Mouse (Mus musculus) T-helper 2 cell (primary cell): Measurements from ENCODE around the gene Mycl.
"Not testable (repeated sequence)": the region's sequence is repeated elsewhere in the genome, so short reads cannot be mapped to it uniquely, and the experiment has no call there.

Experiments used
- in situ Hi-C: fragments of 300-600 bp; cut with MboI, MseI; formaldehyde crosslinking; loops from one replicate; pipeline ENCODE4 v1.15.1; 2025; ENCODE audit warnings: high pct_unique_total_duplicates

The Mycl gene

DNA sequence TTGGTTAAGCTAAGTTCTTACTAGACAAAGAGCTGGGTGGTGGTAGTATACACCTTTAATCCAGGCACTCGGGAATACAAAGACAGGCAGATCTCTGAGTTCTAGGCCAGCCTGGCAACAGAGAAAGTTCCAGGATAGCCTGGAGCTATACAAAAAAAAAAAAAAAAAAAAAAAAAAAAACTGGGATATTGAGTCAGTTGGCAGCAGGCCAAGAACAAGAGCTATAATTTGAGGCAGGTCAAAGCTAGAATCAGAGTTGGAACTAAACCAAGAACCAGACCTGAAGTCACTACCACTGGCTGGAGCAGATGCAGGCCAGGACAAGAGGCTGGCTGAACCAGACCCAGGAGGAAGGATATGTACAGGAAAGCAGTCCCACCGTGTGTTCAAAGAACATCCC, 14.8 kb upstream of the Mycl start:
- in situ Hi-C loops, result no loop called here

DNA sequence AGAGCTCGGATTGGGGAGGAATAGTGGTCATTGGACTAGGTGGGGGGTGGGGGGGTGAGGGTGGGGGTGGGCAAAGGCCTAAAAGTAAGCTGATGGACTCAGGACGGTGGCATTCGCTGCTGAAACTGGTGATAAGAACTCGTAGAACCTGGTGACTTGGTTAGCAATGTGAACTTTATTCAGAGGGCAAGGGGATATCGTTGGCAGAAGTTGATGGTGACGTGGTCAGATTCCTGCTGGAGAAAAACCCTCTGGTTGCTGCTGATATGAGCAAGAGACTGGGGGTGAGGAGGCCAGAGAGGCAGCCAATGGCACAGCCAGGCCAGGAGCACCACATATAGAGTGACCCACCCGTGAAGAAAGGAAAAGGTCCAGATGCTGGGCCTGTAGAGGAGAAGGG, 14.2 kb upstream of the Mycl start:
- in situ Hi-C loops, result no loop called here

DNA sequence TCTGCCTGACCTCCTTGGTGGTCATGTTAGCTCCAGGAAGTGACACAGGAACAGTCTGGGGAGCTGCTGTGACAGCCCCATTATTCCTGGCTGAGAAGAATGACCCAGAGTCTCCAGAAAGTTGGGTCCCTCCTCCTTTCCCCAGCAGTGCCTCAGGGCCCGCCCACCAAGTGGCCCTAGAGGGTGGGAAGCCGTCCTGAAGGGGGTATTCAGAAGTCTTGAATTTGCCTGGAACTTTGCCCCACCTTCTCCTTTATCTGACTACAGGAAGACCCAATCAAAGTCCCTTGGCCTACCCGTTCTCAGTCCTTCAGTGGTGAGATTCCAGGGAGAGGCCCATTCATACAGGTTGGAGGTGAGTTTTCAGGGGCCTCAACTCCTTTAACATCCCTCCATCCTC, 13.5 kb upstream of the Mycl start:
- in situ Hi-C loops, result no loop called here

DNA sequence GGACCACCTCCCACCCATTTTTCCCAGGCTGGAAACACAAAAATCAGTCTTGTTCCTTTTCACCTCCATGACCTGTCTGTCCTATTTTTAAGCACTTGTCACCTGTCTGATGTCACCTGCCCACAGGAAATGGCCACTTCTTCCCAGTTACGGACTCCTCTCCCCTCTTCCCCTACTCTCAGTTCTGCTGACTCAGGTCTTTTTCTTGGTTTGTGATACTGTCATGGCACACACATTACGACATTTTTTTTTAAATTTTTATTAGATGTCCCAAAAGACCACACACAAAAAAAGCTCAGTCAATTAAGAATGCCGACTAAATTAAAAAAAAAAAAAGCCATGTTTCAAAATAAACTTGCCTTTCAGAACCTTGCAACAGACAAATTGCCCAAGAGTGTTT, 12.9 kb upstream of the Mycl start:
- in situ Hi-C loops, result no loop called here

DNA sequence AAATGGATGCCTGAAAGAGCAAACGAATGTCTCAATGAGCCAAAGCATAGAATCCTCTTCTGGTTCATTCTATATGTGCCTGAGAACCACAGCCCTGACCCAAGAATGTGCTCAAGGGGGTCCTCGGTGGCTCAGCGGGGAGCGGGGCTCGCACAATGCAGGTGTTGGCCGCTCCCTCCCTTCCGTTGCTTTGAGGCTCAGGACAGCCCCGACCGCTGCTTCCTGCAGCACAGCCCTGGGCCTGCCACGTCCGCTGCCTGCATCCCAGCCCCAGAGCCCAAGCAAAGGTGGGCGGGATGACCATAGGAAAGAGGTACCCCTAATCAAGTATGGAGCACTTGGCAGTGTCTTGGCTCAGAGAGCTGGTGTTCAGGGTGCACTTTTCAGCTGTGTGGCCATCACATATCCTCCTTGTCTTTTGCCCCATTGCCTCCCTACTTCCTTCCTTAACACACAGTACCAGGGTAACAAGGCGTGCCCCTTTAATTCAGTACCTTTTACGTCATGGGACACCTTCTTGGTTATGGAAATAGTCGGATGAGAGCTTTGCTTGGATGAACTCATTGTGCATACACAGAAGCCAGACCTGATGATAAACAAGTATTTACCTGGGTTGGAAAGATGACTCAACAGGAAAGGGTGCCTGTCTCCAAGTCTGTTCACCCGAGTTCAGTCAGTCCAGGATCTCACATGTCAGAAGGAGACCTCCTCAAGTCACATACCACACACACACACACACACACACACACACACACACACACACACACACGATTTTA, 11.8 kb upstream of the Mycl start:
- in situ Hi-C loops, result no loop called here

DNA sequence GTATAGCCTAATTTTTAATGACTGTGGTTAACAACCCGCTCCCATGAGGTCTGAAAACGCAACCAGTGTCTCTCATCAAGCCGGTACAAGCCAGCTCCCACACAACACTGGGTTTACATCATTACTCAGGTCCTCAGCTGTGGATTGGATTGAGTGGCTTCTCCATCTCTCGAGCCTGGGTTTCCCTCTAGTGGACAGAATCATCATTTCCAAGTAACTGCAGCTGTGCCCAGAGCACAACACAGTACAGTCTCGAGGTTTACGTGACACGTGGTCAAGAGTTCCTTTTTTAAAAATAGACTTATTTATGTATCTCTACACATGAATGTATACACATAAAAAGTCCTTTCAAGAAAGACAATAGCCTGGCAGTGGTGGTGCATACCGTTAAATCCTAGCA, 10.3 kb upstream of the Mycl start:
- in situ Hi-C loops, result loop anchor here (5.0 kb wide), 1 partner anchor 83 kb away; no protein-coding TSS in a partner anchor

DNA sequence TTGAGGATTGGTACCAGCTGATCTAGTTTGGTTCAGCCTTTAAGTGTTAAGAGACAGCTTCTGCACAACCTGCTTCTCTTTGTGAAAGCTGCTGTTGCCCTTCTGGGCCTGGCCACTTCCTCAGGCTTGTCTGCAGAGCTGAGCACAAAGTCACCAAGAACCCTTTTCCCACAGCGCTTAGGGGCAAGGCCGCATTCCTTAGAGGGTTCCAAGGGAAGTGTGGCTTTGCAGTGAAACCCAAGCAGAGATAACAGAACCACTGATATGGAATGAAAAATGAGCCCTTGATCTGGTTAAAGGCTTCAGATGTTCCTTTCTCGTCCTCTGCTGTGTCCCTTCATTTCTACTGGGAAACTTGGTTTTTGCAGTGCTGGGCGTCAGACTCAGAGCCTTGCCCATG, 8.0 kb upstream of the Mycl start:
- in situ Hi-C loops, result loop anchor here (5.0 kb wide), 1 partner anchor 85 kb away; no protein-coding TSS in a partner anchor

DNA sequence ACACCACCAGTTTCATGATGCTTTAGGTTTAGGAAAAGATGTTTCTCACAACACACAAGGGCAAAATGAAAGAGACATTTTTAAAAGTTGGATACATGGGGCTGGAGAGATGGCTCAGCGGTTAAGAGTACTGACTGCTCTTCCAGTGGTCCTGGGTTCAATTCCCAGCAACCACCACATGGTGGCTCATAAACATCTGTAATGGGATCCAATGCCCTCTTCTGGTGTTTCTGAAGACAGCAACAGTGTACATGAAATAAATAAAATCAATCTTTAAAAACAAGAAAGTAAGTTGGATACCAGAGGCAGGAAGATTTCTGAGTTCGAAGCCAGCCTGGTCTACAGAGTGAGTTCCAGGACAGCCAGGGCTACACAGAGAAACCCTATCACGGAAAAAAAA, 7.4 kb upstream of the Mycl start:
- in situ Hi-C loops, result loop anchor here (5.0 kb wide), 1 partner anchor 86 kb away; no protein-coding TSS in a partner anchor

DNA sequence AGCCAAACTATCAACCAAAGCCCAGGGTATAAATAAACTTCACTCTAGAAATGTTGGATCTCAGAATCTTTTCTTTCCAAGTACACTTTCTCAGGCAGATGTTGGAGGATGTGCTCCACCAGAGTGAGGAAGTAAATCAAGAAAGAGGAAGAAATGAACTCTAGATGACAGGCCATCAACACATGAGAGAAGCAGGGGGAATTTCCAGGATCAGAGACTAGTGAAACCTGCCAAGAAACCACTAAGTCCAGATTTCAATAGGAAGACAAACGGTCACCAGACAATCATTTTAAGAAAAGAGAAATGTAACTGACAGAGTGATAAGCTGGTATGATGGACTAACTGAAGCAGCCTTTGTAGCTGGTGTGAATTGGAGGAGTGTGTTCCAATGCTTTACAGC, 4.3 kb upstream of the Mycl start:
- in situ Hi-C loops, result no loop called here

DNA sequence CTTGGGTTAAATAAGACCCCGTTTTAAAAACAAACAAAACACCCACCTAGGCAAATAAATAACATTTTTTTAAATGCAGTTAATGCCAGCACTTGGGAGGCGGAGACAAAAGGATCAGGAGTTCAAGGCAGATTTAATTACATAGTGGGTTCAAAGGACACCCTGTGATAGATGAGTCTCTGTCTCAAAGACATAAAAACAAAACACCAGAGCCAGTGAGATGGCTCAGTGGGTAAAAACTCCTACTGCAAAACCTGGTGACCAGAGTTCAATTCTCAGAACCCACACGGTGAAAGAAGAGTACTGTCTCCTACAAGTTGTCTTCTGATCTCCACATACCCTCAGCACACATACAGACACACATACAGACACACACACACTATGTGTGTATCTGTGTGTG, 3.2 kb upstream of the Mycl start:
- in situ Hi-C loops, result no loop called here

DNA sequence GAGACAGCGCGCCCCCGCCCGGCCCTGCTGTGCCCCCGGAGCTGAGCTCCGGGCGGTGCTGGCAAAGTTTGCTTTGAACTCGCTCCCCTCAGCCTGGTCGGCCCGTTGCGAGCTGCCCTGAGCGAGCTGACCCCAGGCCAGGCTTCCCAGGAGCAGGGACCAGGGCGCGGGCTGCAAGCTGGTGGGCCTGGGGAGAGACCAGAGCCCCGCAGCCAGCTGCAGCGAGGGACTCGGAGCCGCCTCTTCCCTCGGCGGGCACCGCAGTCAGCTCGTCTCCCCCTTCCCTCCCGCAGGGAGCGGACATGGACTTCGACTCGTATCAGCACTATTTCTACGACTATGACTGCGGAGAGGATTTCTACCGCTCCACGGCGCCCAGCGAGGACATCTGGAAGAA, 767 bp downstream of the Mycl start:
- in situ Hi-C loops, result no loop called here

DNA sequence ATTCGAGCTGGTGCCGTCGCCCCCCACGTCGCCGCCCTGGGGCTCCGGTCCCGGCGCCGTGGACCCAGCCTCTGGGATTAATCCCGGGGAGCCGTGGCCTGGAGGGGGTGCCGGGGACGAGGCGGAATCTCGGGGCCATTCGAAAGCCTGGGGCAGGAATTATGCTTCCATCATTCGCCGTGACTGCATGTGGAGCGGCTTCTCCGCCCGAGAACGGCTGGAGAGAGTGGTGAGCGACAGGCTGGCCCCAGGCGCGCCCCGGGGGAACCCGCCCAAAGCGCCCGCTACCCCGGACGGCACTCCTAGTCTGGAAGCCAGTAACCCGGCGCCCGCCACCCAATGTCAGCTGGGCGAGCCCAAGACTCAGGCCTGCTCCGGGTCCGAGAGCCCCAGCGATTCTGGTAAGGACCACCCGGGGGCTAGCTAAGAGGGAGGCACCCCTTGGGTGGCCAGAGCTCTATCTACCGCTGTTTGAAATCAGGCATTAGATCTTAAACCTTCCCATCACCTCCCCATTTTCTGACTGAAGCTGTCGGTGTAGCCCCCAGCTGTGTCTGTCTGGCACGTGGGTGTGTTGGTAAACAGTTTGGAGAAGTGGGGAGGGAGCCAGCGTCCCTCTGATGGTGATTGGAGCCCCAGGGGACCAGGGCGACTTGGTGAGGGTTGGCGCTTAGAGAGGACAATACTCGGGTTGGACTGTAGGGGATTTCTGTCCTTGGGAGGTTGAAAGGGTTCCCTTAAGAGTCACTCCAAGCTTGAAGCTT, 1.3 kb downstream of the Mycl start:
- in situ Hi-C loops, result no loop called here

DNA sequence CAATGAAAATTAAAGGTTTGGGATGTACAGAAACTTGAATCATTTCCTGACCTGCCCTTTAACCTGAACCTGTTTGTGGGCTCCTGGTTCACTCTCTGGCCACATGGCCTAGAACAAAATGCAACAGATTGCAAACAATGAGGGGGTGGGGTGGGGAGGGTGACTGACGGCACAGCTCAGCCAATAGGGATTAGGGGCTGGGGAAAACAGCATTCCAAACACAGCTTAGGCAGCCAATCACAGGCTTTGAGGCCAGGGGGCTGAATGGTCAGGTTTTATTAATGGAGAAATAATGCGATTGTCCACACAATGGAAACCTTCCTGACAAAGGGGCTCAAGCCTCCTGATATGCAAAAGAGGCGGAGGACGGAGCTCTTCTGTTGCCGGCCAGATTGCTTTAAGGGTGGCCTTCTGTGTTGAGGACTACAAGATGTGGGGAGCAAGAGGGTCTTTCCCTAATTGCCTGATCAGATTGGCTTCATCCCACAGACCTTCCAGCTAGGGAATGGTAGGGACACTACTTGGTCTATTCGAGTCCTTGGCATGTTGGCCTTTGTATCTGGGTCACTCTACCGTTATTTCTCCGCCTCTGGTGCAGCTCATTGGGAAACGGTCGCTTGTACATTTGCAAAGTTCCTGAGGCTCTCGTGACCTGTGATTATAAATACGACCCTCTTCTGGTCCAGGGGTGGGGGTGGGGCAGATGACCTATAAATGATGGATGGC, 3.2 kb downstream of the Mycl start:
- in situ Hi-C loops, result no loop called here

DNA sequence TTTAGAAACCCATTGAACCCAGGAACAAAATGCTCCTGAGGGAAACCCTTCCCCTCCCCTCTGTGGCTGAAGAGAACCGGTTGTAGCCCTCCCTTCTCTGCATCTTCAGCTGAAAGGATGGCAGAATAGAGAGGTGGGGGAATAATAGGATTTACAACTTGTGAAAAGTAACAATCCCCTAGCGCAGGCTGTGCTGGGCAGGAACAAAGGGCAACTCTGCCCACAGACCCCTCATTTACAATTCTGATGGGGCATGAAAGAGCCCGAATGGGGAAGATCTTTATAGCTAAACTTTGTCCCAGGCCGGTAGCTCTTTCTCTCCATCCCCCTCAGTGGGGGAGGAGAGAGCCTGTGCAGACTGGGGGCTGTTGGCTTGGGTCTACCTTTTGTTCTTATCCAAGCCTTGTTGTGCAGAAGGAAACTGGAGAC, 3.8 kb downstream of the Mycl start:
- in situ Hi-C loops, result no loop called here

DNA sequence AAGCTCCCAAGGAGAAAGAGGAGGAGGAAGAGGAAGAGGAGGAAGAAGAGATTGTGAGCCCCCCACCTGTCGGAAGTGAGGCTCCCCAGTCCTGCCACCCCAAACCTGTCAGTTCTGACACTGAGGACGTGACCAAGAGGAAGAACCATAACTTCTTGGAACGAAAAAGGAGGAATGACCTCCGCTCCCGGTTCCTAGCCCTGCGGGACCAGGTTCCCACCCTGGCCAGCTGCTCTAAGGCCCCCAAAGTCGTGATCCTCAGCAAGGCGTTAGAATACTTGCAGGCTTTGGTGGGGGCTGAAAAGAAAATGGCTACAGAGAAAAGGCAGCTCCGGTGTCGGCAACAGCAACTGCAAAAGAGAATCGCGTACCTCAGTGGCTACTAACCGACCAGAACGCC, 4.7 kb downstream of the Mycl start:
- in situ Hi-C loops, result loop anchor here (5.0 kb wide), 1 partner anchor 82 kb away; no protein-coding TSS in a partner anchor

DNA sequence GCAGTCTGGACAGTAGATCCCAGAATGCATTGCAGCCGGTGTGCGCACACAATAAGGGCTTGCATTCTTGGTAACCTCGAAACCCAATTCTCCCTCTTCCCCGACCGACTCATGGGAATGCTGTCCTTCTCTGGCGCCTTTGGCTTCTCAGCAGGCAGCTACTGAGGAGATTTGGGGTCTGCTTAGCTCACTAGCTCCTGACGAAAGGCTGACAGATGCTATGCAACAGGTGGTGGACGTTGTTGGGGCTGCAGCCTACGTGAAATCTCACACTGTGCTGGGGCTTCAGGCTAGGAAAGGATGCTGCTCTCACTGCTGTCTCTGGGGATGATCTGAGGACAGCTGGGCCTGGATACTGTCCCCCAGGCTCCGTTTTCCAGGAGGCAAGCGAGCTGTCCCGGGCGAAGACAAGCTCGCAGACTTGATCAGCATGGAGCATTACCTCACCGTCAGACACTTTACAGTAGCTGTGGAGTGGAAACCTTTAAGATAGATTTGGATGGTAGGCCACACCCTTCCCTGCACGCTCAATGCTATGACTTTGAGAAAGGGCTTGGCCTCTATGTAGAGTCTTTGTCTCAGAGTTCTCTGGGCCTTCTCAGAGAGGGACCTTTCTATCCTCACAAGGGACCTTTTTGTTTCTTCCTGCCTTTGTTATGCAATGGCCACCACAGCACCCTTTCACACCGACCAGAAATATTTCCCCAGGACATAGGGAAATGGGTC, 5.3 kb downstream of the Mycl start:
- in situ Hi-C loops, result loop anchor here (5.0 kb wide), 1 partner anchor 82 kb away; no protein-coding TSS in a partner anchor

DNA sequence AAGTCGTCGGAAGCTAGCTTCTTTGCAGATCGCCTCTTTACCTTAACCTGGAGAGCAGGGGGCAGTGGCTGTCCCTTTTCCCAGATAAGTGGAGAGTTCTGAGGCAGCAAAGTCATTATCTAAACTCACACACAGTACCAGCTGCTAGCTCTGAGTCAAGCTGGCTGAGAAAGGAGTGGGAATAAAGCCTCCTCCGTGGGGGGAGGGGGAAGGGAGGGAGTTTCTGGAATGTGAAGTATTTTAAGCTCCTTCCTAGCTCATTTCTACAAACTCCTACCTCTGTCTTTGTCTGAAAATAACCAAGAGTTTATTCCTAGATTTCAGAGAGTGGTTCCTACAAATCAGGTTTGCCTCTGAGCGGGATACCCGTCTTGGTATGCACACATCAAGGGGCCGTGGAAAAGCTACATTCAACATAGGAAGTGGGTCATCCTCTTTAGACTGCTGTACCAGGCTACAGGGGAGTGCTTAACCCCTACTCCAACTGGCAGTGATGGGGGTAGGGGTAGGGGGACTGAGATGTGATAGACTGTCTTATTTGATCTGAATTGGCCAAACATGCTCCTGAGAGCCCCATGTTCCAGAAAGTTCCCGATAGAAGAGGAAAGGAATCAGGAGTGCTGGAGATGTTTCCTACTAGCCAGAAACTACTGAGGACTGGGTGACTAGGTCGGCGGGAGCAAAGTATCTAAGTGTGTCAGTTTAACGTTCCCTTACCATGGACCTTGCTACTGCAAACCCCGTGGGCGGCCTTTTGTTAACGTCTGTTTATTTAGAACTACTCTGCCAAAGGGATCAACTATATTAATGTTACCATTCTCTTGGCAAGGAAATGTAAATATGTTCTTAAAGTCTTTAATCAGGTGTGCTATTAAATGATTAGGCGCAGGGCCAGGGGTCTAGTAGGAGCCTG, 9.9 kb downstream of the Mycl start:
- in situ Hi-C loops, result no loop called here

DNA sequence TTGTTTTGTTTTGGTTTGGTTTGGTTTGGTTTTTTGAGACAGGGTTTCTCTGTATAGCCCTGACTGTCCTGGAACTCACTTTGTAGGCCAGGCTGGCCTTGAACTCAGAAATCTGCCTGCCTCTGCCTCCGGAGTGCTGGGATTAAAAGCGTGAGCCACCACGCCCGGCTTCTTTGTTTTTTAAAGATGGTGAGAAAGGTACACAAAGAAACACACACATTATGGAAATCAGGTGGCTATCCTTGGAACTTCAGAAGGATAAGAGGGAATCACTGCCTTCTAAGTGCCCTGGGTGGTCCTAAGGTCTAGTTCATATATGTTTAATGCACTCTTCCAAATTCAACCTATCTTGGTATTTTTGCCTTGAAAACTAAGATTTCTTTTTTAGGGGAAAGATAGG, 17.0 kb downstream of the Mycl start:
- in situ Hi-C loops, result not testable (repeated sequence)

DNA sequence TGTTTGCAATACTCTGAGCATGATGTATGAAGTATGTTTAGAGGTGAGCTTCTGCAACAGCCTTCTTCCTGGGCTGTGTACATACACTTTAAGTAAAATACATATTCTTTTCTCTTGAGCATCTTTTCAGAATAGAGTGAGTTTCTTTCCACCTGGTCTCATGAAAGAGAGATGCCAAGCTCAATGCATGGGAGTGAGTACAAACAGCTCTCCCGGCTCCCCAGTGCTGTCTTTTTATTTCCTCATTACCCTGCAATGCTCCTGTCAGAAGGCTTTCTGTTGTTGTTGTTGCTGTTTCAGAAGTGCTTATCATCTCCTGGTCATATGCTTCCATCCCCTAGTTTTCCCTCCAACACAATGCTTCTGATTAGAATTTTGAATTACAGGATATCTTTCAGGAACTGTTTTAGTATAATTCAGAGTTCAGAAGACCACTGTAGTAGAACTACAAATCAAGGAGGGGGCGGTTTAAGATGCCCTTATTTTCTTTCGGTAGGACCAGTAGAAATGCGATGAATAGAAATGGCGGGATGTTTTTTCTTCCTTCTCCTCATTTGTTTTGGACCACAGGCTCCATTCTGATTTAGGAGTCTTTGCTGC, 18.0 kb downstream of the Mycl start:
- in situ Hi-C loops, result no loop called here

DNA sequence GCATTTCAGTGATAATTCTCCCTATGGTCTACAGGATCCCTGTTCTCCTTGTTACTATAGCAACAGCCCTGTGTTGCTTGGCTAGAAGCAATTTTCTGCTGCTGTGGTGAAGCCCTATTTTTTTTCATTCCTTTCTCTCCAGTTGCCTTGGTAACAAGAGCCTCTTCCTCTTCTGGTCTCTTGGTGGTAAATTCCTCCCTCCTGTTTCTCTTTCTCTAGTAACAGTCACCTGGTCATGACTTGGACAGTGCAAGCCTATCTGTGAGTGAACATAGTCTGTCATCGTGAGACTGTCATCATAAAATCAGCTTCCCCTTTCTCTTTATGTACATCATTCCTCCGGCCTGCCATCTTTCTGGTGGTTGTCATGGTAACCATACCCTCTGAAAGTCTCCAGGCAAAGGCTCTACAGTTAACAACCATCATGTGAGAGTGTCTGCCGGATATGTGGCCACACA, 18.5 kb downstream of the Mycl start:
- in situ Hi-C loops, result no loop called here
